Mouse (Mus musculus) ES-CJ7 (cell line): ENCODE results near the gene Apbb1ip.

Experiments used
- DNase-seq: peaks from one replicate; pipeline ENCODE4 v3.0.0; 2011; ENCODE audit warnings: low read depth, low spot score

Gene Apbb1ip

GRCm38 (mm10) chr2:22773549-22774180, at the start of gene Apbb1ip:
TSS of gene Apbb1ip (plus strand) at chr2:22774094.
- DNase-seq = no peak

- DNase-seq = no peak
Measured at GRCm38 (mm10) chr2:22727113-22727512, 46.8 kb upstream of the Apbb1ip start.

- DNase-seq = no peak
Measured at GRCm38 (mm10) chr2:22736134-22736533, 37.8 kb upstream of the Apbb1ip start.

GRCm38 (mm10) chr2:22739369-22739768, 34.5 kb upstream of the Apbb1ip start:
- DNase-seq = peak; percentile 92

- peak; percentile 98 for DNase-seq
Measured at GRCm38 (mm10) chr2:22740441-22740840, 33.5 kb upstream of the Apbb1ip start.

- DNase-seq = no peak
Measured at GRCm38 (mm10) chr2:22741222-22741621, 32.7 kb upstream of the Apbb1ip start.

- peak; percentile 54 for DNase-seq
Measured at GRCm38 (mm10) chr2:22744121-22744761, 29.7 kb upstream of the Apbb1ip start.

GRCm38 (mm10) chr2:22744876-22745275, 29.0 kb upstream of the Apbb1ip start:
- peak; percentile 29 for DNase-seq

GRCm38 (mm10) chr2:22746785-22747184, 27.1 kb upstream of the Apbb1ip start:
- DNase-seq = no peak

GRCm38 (mm10) chr2:22747941-22748340, 26.0 kb upstream of the Apbb1ip start:
- DNase-seq = no peak

GRCm38 (mm10) chr2:22749761-22750160, 24.1 kb upstream of the Apbb1ip start:
- no peak for DNase-seq

- no peak for DNase-seq
Measured at GRCm38 (mm10) chr2:22752492-22752891, 21.4 kb upstream of the Apbb1ip start.

- peak; percentile 36 for DNase-seq
Measured at GRCm38 (mm10) chr2:22753461-22754075, 20.3 kb upstream of the Apbb1ip start.

GRCm38 (mm10) chr2:22754222-22754824, 19.6 kb upstream of the Apbb1ip start:
- DNase-seq = no peak

GRCm38 (mm10) chr2:22755561-22755960, 18.3 kb upstream of the Apbb1ip start:
- no peak for DNase-seq

GRCm38 (mm10) chr2:22758310-22758972, 15.5 kb upstream of the Apbb1ip start:
- peak; percentile 51 for DNase-seq

GRCm38 (mm10) chr2:22760452-22760851, 13.4 kb upstream of the Apbb1ip start:
- no peak for DNase-seq

- DNase-seq = no peak
Measured at GRCm38 (mm10) chr2:22761103-22761521, 12.8 kb upstream of the Apbb1ip start.

GRCm38 (mm10) chr2:22764774-22765387, 9.0 kb upstream of the Apbb1ip start:
- DNase-seq = no peak

GRCm38 (mm10) chr2:22771311-22771710, 2.6 kb upstream of the Apbb1ip start:
- no peak for DNase-seq

- peak; percentile 38 for DNase-seq
Measured at GRCm38 (mm10) chr2:22774181-22774751, 372 bp downstream of the Apbb1ip start.
